Mouse (Mus musculus) c-Kit-positive CD71-positive TER-119-positive erythroid progenitor cells, embryonic 14.5 days (primary cell): ENCODE data around the gene Wipf2.
"Not testable (repeated sequence)": the region's sequence is repeated elsewhere in the genome, so short reads cannot be mapped to it uniquely, and the experiment has no call there.

Source experiments
- DNase-seq: peaks from one replicate; pipeline ENCODE4 v3.0.0-alpha.2; 2013; ENCODE audit warnings: low spot score

The Wipf2 gene

GRCm38 (mm10) chr11:98909654-98910053, 46.2 kb downstream of the Wipf2 start:
- peak; percentile 78 for DNase-seq

GRCm38 (mm10) chr11:98910415-98910814, 47.0 kb downstream of the Wipf2 start:
- DNase-seq: no peak

GRCm38 (mm10) chr11:98911498-98911897, 48.1 kb downstream of the Wipf2 start:
- peak; percentile 74 for DNase-seq

- no peak for DNase-seq
Observed at GRCm38 (mm10) chr11:98914196-98914595, 50.8 kb downstream of the Wipf2 start.

- not testable (repeated sequence) for DNase-seq
Observed at GRCm38 (mm10) chr11:98916376-98916775, 52.9 kb downstream of the Wipf2 start.

GRCm38 (mm10) chr11:98917428-98918005, 54.1 kb downstream of the Wipf2 start:
- DNase-seq: no peak

- DNase-seq: no peak
Observed at GRCm38 (mm10) chr11:98918231-98918630, 54.8 kb downstream of the Wipf2 start.

GRCm38 (mm10) chr11:98919009-98919408, 55.6 kb downstream of the Wipf2 start:
- no peak for DNase-seq

GRCm38 (mm10) chr11:98921813-98922212, 58.4 kb downstream of the Wipf2 start:
- not testable (repeated sequence) for DNase-seq

- DNase-seq: not testable (repeated sequence)
Observed at GRCm38 (mm10) chr11:98922307-98922706, 58.9 kb downstream of the Wipf2 start.

GRCm38 (mm10) chr11:98922851-98923711, 59.6 kb downstream of the Wipf2 start:
- not testable (repeated sequence) for DNase-seq

- no peak for DNase-seq
Observed at GRCm38 (mm10) chr11:98924633-98925175, 61.3 kb downstream of the Wipf2 start.

GRCm38 (mm10) chr11:98925265-98925721, 61.9 kb downstream of the Wipf2 start:
- no peak for DNase-seq

GRCm38 (mm10) chr11:98925868-98926311, 62.5 kb downstream of the Wipf2 start:
- DNase-seq: no peak

- DNase-seq: no peak
Observed at GRCm38 (mm10) chr11:98926553-98926952, 63.1 kb downstream of the Wipf2 start.

- no peak for DNase-seq
Observed at GRCm38 (mm10) chr11:98927438-98928076, 64.1 kb downstream of the Wipf2 start, which contains the start of gene Rara. Gene Rara, plus strand, starts transcription at chr11:98927818.

- DNase-seq: no peak
Observed at GRCm38 (mm10) chr11:98928186-98928893, 64.9 kb downstream of the Wipf2 start.

- no peak for DNase-seq
Observed at GRCm38 (mm10) chr11:98929503-98929902, 66.1 kb downstream of the Wipf2 start.

- no peak for DNase-seq
Observed at GRCm38 (mm10) chr11:98930127-98930601, 66.7 kb downstream of the Wipf2 start.

- DNase-seq: no peak
Observed at GRCm38 (mm10) chr11:98930773-98931512, 67.5 kb downstream of the Wipf2 start.
